Mouse (Mus musculus): ENCODE data around the gene Gm28372.
"Not testable (repeated sequence)": the region's sequence is repeated elsewhere in the genome, so short reads cannot be mapped to it uniquely, and the experiment has no call there.

The Gm28372 gene

DNA sequence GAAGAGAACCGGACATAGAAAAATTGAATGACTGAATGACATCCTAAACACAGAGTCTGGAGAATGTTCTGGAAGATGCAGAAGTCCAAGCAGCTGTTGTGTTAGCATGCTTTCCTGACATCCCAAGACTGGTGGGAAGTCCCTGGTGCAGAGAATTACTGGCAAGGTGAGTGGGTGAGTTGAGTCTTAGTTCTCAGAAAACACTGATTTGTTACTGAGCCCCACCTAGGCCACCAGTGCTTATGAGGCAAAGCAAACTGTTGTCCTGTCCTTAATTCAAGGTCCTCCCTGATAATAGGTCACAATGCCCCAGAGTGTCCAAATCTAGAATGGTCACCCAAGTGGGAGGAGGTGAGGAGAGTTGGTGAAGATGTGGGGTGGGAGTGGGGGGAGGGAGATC is at the start of gene Gm28372, which contains the start of gene 1700020A23Rik:
Gm28372 (plus strand) TSS at position 301 of the 400 bp plus-strand sequence.
1700020A23Rik (plus strand) TSS at position 321 of the 400 bp plus-strand sequence.
- no peak for DNase-seq (ENCODE audit: low spot score in 2 of 2)

DNA sequence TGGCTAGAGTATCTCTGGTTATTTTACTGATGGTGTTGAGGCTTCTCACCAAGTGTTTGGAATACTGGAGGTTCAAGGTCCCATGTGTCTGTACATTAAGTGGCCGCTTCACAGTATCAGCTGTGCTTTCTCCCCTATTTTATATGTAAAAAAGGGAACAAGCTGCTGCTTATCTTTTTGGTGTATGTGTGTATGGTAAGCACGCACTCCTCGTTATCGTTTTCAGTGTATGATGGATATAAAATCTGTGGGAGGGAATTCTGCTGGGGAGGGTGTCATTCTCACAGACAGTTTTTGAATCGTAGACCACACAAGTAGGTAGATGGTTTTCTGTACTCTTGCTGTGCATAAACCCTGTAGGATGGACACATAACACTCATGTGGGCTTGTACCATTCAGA is 47.5 kb upstream of the Gm28372 start:
- DNase-seq (ENCODE audit: low spot score in 2 of 2), result no peak

DNA sequence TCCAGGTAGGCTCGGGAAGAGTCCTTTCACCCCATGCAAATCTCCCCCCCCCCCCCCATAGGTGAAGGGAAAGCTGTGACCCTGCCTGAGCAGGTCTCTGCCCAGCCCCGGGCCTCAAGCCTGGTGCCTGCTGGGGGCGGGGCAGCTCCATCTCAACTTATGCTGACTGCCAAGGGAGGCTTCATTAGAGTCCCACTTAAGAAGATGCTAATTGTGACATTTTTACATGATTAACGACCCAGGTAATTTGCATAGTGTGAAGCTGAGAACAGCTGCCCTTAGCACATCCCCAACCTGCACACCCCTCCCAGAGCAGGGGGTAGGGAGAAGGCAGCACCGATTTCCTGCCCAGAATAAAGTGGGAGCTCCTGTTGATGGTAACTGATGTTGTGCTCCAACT is 46.2 kb upstream of the Gm28372 start:
- no peak for DNase-seq (ENCODE audit: low spot score in 2 of 2)

DNA sequence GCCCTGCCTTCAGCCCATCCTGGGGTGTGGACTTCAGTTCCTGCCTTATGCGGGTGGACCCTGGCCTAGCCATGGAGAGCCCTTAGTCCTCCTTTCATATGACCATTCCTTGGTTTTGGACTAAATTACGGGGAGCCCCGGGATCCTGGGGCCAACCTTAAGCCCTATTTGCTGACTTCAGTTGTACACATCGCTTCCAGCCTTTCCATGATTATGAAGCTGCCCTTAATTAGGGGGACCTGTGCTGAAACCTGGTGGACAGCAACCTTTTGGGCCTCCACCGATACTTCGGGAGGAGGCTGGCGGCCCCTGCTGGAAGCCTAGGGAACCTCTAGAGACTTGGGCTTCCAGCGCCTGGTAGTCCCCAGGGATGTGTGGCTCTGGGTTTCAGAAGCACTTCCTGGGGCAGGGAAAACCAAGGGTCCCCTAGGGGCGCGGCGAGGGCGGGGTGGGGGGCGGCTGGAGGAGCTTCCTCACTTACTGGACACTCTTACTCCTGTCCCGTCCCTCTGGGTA is 42.5 kb upstream of the Gm28372 start:
- DNase-seq (ENCODE audit: low spot score in 2 of 2), result peak in 1 of 2 experiments; percentile 40

DNA sequence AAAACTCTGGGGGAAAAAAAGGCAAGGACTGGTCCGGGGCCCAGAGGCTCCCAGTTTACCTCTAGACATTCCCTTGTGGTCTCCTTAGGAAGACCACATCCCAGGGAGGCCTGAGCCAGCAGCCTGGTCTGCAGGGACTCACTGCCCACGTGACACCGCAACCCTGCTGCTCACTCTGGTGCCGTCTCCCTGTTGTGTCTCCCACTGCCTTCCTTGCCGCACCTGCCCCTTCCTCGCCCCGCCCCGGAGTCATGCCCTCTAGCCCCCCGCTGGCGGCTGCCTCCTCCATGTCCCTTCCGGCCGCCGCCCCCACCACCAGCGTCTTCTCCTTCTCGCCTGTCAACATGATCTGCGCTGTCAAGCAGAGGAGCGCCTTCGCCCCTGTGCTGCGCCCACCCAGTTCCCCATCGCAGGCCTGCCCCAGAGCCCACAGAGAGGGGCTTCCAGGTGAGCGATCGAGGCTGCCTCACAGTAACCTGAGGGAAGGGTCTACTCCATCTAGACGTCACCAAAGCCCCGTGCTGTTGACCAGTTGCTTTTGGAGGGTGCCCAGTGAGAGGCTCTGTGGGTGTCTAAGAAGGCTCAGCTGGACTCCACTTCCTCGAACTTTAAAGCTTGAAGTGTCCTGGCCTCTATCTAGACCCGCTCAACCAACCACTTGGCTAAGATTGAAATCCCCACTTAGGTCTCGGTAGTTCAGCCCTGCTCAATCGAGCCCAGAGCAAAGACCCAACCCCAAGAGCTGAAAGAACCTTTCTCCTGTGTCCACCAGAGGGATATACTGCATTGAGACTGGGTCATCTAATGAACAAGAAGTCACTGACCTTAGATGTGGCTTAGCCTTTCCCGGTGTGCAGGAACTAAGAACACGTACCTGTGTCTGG is 39.6 kb upstream of the Gm28372 start:
- no peak for DNase-seq (ENCODE audit: low spot score in 2 of 2)

DNA sequence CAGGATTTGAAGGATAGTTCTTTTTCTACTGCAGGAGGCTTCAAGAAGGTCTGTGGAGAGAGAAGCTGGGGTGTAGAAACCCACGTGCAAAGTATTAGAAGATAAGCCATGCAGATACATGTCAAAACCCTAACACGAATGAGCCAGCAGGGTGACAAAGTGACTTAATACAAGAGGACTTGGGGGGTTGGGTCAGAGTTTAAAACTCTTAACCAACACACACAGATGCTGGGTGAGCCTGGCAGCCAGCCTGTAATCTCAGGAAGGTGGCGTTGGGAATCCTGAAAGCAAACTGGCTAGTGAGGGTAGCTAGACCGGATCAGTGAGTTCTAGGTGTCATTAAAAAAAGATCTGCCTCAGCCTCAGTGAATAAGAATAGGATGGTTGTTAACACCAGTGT is 37.7 kb upstream of the Gm28372 start:
- no peak for DNase-seq (ENCODE audit: low spot score in 2 of 2)

DNA sequence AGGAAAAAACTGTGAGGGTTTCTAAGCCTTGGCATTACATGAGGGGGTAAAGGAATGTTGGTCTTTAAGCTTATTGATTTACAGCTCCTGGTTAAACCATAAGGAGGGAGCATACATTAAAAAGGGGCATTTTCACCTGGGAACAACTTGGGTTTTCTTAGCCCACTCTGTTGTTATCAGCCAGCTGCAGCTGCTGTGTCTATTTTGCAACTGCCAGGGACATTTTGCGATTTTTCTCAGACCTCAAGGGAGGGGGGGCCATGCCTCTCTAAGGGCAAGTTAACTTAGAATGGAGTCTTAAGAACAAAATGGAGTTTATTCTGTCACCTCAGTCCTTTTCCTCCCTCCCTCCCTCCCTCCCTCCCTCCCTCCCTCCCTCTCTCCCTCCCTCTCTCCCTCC is 32.0 kb upstream of the Gm28372 start:
- not testable (repeated sequence) for DNase-seq (ENCODE audit: low spot score in 2 of 2)

DNA sequence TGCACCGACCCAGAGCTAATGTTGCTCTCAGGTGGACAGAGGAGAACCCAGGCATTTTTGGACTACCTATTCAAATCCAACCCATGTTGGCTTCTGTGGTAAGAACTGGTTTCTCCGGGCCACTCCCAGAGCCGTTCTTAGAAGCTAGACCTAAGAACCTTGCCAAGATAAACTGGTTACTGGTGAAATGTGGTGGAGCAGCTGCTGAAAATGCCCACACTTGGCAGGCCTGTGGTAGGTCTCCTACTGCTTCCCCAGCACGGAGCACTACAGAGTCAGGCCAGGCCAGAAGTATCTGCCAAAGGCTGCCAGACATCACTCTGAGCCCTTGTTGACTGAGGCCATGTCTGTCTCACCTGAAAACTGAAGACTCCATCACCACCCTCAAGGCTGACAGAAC is 30.1 kb upstream of the Gm28372 start:
- DNase-seq (ENCODE audit: low spot score in 2 of 2), result no peak

DNA sequence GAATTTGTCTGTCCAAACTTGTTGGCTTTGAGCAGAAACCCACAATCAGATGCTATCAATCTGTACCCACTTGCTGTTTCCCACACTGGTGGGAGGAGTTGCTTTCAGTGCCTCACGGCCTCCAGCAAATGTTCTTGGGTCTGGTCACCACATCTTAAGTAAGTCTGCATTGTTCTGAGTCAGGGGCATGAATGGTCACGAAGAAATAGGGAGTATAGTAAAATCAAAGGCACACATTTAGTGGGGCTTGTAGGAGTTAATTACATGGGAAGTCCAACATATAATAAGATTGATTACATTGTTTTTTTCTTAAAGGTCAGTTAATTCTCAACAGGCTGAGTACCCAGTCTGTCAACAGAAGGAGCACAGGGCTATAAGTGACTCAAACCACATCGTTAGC is 21.8 kb upstream of the Gm28372 start:
- no peak for DNase-seq (ENCODE audit: low spot score in 2 of 2)

DNA sequence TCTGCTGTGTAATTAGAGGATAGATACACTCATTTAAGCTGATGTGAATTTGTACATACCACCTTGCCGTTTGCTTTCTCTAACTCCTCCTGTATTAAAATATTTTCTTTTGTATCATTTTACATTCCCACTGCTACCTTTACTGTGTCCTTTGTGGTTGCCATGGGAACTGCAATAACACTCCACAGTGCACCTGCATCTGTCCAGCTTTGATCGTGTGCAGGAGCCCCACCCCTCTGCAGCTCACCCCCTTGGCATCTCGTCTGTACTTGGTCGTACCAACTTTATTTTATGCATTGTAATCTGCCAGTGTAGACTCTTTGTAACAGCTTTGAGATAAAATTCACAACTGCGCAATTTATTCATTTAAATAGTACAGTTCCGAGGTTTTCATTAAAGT is 21.1 kb upstream of the Gm28372 start:
- DNase-seq (ENCODE audit: low spot score in 2 of 2), result no peak

DNA sequence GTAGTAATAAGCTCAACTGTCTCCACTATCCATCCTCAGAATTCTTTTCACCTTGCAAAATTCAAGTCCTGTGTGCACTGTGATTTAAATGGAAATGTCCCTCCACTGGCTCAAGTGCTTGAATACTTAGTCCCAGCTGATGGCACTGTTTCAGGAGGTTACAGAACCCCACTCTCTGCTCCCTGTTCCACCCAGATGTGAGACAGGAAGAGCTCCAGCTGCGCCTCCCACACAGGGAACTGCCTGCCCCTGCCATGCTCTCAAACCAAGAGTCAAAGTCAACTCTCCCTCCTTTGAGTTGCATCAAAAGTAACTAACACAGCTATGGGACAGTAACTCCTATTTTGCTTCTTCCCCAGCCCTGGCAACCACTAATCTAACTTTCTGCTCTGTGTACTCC is 18.8 kb upstream of the Gm28372 start:
- no peak for DNase-seq (ENCODE audit: low spot score in 2 of 2)

DNA sequence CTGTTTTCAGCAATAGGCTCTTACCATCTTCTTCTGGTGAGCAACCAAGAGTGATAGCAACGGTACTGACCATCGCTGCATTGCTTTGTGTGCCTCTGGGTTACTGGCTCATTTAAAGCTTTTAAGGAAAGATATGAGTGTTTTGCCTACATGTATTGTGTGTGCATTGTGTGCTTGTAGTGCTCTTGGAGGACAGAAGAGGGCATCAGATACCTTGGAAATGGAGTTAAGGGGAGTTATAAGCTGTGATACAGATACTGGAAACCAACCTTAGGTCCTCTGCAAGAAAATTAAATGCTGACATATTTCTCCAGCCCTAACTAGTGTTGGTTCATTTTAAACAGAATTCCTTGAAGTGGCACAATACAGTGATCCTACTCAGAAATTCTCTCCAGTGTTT is 16.2 kb upstream of the Gm28372 start:
- no peak for DNase-seq (ENCODE audit: low spot score in 2 of 2)

DNA sequence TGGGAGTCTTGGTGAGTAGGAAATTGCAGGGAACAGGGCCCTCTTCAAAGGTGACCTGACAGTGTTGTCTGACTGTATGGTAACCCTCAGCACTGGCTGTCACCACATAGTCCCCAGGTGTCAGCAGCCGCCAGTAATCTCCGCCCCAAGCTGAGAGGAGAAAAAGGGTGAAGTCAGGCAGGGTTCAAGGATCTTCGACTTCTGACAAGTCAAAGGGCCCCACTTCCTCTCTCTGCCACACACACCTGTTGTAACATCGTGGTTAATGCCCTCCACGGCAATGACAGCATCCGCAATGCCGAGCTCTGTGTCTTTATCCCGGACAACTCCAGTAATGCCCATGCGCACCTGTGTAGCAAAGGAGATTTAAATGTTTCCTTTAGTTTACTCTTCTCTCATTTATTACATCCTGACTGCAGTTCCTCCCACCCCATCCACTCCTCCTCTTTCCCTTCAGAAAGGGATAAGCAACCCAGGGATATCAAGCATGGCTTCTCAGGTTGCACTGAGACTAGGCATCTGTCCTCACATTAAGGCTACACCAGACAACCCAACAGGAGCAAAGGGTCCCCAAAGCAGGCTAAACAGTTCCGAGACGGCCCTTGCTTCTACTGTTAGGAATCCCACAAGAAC is 13.9 kb upstream of the Gm28372 start:
- no peak for DNase-seq (ENCODE audit: low spot score in 2 of 2)

DNA sequence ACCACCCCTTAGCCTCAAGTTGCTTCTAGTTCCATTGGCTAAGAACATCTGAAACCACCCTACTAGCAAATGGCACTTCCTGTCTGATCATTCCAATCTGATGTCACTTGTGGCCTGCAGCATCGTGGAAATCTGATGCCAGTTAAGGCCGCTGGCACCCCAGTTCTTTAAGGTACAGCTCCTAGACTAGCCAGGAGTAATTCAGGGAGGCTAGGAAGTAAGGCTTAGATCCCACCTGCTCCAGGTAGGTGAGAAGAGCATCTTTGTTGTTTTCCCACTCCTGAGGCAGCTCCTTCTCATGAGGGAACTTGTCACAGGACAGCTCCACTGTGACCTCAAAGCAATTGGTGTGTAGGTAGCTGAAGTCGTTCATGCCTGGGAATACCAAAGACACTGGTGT is 12.2 kb upstream of the Gm28372 start:
- DNase-seq (ENCODE audit: low spot score in 2 of 2), result no peak

DNA sequence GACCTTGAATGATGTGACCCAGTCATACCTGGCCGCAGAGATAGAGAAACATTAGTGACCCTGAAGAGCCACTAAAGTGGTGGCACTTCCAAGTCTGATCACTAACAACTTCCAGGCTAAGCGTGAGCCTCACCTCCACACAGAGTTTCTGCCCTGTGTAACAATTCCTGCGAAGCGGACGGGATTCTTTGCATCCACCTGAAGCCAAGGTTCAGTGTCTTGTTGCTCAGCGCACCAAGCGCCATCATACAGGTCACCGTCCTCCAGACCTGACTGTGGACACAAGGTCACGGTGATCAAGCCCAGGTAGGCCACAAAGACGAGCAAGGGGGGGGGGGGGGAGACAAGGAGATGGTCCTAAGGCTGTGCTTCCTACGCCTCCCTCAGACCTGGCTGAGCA is 9.3 kb upstream of the Gm28372 start:
- DNase-seq (ENCODE audit: low spot score in 2 of 2), result no peak

DNA sequence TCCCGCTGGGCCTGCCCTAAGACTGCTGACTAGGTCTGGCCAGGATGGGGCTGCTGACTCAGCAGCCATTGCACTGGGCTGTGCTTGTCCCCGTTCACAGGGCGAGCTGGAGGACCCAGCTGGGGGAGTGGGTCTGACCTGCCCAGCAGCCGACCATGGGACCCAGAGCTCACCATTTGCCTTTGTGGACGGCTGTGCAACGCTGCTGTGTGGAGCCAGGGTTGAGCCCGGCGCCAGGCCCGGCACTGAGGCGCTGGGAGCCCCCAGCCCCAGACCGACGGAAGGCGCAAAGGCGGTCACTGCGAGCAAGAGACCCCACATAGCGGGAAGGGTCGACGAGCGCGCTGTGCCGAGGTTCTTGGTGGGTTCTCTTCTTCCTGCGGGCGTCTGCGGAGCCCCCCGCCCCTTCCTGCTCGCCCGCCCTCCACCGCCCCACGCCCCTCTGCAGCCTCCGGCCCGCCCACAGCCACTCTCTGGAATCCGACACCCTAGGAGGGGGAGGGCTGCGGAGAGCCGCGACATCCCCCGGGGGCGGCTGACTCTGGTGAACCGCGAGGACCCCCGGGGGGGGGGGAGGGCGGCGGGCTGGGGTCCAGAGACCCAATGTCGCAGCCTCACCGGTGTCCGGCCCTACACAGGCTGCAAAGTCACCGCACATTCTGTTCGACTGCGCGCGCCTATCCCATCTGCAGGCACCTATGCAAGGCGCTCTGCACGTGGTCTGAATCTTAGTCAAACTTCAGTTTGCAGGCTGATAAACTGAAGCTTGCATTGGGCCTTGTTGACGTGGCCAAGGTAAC is 7.7 kb upstream of the Gm28372 start, which contains the start of gene Cpxm1:
Cpxm1 (minus strand) TSS at position 389 of the 800 bp plus-strand sequence.
- no peak for DNase-seq (ENCODE audit: low spot score in 2 of 2)

DNA sequence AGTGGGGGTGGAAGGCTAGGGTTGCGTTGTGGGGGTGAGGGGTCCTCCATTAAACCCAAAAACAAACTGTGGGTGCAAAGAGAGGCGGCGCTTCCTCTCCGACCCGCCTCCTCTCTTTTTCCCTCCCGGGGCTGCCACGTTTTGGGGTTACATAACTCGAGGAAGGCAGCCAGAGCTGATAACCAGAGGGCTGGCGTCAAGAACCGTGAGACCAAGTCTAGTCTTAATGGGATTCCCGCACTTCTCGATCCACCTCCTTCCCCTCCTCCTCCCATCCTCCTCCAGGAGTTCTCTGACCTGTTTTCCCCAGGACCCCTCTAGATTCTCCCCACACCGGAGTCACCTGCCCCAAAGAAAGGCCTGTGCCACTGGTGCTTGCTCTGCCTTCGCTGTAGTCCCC is 6.9 kb upstream of the Gm28372 start:
- no peak for DNase-seq (ENCODE audit: low spot score in 2 of 2)

DNA sequence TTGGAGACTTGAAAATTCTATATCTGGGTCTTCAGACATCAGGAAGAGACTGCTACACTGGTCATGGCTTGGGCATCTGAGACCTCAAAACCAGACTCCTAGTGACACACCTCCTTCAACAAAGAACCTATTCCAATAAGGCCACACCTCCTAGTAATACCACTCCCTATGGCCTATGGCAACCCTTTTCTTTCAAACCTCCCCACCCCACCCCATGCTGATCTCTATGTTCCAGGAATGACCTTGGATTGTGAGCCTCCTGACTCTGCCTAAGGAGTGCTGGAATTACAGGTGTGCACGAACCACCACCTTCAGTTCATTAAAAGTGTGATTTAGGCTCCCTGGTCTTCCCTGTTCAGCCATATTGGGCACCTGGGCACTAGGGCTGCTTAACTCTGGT is 5.0 kb upstream of the Gm28372 start:
- no peak for DNase-seq (ENCODE audit: low spot score in 2 of 2)

DNA sequence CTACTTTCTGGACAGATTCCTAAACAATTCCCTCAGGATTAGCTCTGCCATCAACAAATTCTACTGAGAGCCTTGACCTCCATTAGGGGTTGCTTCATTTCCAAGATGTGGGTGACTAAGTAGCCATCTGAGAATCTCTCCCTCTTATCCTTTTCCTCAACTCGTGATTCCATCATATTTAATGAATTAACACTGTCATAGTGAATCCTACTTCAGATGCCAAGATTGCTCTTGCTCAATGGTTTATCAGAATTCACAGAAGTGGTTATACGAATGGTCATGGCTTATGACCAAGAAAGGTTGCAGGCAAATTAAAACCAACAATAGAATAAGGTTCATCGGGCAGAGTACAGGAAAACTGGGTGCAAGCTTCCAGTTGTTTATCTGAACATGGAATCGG is 3.1 kb upstream of the Gm28372 start:
- DNase-seq (ENCODE audit: low spot score in 2 of 2), result no peak

DNA sequence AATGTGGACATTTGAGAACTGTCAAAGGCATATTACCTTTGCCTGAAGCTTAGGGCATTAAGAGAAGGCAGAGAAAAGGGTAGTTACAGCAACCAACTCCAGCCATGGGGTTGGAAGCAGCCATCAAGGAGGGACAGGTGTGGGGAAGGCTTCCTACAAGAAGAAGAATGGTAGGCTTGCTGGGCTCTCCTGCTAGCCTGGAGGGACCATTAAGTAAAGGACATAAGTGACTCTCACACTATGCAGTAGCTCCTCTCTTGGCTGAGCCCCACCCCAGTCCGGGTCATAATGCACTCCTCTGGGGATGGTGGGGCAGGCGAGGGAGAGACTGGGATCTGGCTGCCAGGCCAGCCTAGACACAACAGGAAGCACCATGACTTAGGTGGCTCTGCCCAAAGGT is 1.1 kb downstream of the Gm28372 start, which contains the start of gene Tmem239:
Tmem239 (plus strand) TSS at position 301 of the 400 bp plus-strand sequence.
- no peak for DNase-seq (ENCODE audit: low spot score in 2 of 2)

DNA sequence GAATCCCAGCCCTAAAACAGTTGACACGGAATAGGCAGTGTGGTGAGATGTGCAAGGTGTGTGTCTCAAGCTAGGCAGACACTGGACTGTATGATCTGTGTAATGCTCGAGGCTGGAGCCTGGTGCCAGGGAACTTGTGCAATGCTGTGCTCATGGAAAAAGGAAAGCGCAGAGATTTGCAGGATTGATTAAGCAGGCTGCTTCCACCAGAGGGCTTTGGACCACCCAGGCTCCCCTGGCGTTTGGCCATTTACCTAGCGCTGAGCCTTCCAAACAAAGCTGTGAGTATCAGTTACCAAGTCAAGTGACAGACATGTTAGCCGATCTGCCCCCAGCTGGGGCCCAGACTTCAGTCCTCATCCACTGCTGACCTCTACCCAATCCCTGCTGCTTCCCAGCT is 3.2 kb downstream of the Gm28372 start:
- DNase-seq (ENCODE audit: low spot score in 2 of 2), result no peak

All from frontal cortex, postnatal 25 days (tissue).